Mouse (Mus musculus) stomach, postnatal 0 days (tissue): ENCODE measurements around the gene Lyrm9. TPM values are rescaled to one million over a fixed set of nuclear protein-coding genes. Genes with fewer than 3 reads are reported as not detected.
"Not testable (repeated sequence)": the region's sequence is repeated elsewhere in the genome, so short reads cannot be mapped to it uniquely, and the experiment has no call there.

Experiments
- ATAC-seq: fragments of 200-750 bp; cut with Nextera tagmentation; 2 replicates; pipeline ENCODE4 v1.8.0; 2017; ENCODE audit not compliant: low FRiP score, low TSS enrichment
- DNase-seq: peaks from one replicate; pipeline ENCODE4 v3.0.0-alpha.2; 2016; ENCODE audit warnings: low spot score
- H3K27ac ChIP-seq: fragments of 300-500 bp; sonication (generic); replicated peaks from 2 replicates; pipeline ENCODE4 v1.5.1; 2014; ENCODE audit warnings: mild to moderate bottlenecking, control low read depth
- H3K27me3 ChIP-seq: fragments of 300-500 bp; sonication (generic); 2 replicates; pipeline ENCODE4 v1.6.1; 2014; ENCODE audit warnings: low read length; ENCODE audit not compliant: control insufficient read depth, insufficient read depth
- H3K36me3 ChIP-seq: fragments of 300-500 bp; sonication (generic); 2 replicates; pipeline ENCODE4 v1.6.1; 2014; ENCODE audit warnings: low read length, mixed read lengths; ENCODE audit not compliant: control insufficient read depth, insufficient read depth
- H3K4me1 ChIP-seq: fragments of 300-500 bp; sonication (generic); replicated peaks from 2 replicates; pipeline ENCODE4 v1.6.1; 2014; ENCODE audit warnings: antibody characterized with exemption; ENCODE audit not compliant: control insufficient read depth, insufficient read depth
- H3K4me2 ChIP-seq: fragments of 300-500 bp; sonication (generic); replicated peaks from 2 replicates; pipeline ENCODE4 v1.6.1; 2014; ENCODE audit warnings: low read depth, mild to moderate bottlenecking, control low read depth, moderate library complexity
- H3K4me3 ChIP-seq: fragments of 300-500 bp; sonication (generic); 2 replicates; pipeline ENCODE4 v1.5.1; 2014; ENCODE audit warnings: low read depth, low read length, control low read depth
- H3K9ac ChIP-seq: fragments of 300-500 bp; sonication (generic); 2 replicates; pipeline ENCODE4 v1.6.1; 2014; ENCODE audit warnings: mild to moderate bottlenecking, low read length, control low read depth, mixed read lengths
- H3K9me3 ChIP-seq: fragments of 300-500 bp; sonication (generic); 2 replicates; pipeline ENCODE4 v1.6.1; 2016; ENCODE audit warnings: low read length; ENCODE audit not compliant: control insufficient read depth
- CTCF ChIP-seq: IDR thresholded peaks from 2 replicates; pipeline ENCODE4 v1.5.1; 2016; ENCODE audit warnings: antibody characterized with exemption, low read depth, mild to moderate bottlenecking, moderate library complexity
- EP300 ChIP-seq: optimal IDR thresholded peaks from 2 replicates; pipeline ENCODE3; 2016; ENCODE audit warnings: antibody characterized with exemption
- WGBS: fragments of 180-500 bp; shearing (Covaris S2); extraction: QIAGEN DNeasy Blood & Tissue Kit; methylation state at CpG from one replicate; pipeline ENCODE4 v1.1.7; 2014; 5-methylcytosine and 5-hydroxymethylcytosine counted together
- polyA plus RNA-seq: library from polyadenylated mRNA; unstranded; fragments of >200 nt; fragmentation: Nextera tagmentation; extraction: Ambion mirVana; gene quantifications from 2 replicates; pipeline ENCODE4 v1.2.1, GENCODE M21; 2015

The Lyrm9 gene
- polyA plus RNA-seq, 1 experiment from 2014 or later: 20.1 TPM

DNA sequence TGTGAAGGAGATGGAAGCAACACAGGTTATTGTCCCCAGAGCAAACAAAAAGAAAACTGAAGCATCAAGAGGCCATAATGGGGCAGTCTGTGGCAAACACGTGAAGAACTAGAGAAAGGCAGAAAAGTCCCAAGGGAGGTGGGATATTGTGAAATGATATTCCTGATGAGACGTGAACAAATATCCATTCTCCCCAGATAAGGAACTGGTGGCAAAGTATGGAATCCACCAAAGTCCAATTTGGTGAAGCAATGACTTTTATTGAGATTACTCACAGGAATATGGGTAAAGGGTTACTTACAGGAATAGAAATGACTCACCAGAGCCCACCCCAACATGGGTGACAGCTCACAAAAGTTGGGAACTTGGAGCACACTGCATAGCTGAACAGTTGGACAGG, 38.9 kb downstream of the Lyrm9 start:
- TF ChIP-seq CTCF (no peak), EP300 (no peak)
- H3K4me3 ChIP-seq: no peak overlapping the region
- WGBS: 76% methylated on average over 2 of the region's 2 CpGs
- H3K4me2 ChIP-seq: no peak overlapping the region
- H3K27me3 ChIP-seq: no peaks in the 10 kb centered on the region
- no peaks in the 10 kb centered on the region for H3K36me3 ChIP-seq
- H3K9me3 ChIP-seq: no peaks in the 10 kb centered on the region
- H3K9ac ChIP-seq: no peak overlapping the region
- H3K4me1 ChIP-seq: no peaks in the 10 kb centered on the region
- H3K27ac ChIP-seq: no peak overlapping the region
- ATAC-seq (no peak), DNase-seq (no peak)

GRCm38 (mm10) chr11:78866486-78866885, 40.1 kb downstream of the Lyrm9 start:
- DNase-seq (no peak), ATAC-seq (no peak)
- no peak overlapping the region for H3K9ac ChIP-seq
- H3K4me2 ChIP-seq: no peak overlapping the region
- no peaks in the 10 kb centered on the region for H3K4me1 ChIP-seq
- no peak overlapping the region for H3K27ac ChIP-seq
- H3K9me3 ChIP-seq: no peaks in the 10 kb centered on the region
- no peaks in the 10 kb centered on the region for H3K36me3 ChIP-seq
- no peaks in the 10 kb centered on the region for H3K27me3 ChIP-seq
- WGBS: 54% methylated on average over 3 of the region's 3 CpGs
- no peak overlapping the region for H3K4me3 ChIP-seq
- no peak for TF ChIP-seq EP300
- no peak for TF ChIP-seq CTCF

GRCm38 (mm10) chr11:78867696-78868095, 41.3 kb downstream of the Lyrm9 start:
- no peaks in the 10 kb centered on the region for H3K4me1 ChIP-seq
- H3K4me2 ChIP-seq: no peak overlapping the region
- DNase-seq (peak; percentile 57), ATAC-seq (peak; percentile 57; the same call in 1 of the 2 replicates)
- no peaks in the 10 kb centered on the region for H3K36me3 ChIP-seq
- H3K27ac ChIP-seq: no peak overlapping the region
- no peak overlapping the region for H3K4me3 ChIP-seq
- no peaks in the 10 kb centered on the region for H3K9me3 ChIP-seq
- no peak overlapping the region for H3K9ac ChIP-seq
- 43% methylated on average over 3 of the region's 3 CpGs for WGBS
- no peaks in the 10 kb centered on the region for H3K27me3 ChIP-seq
- TF ChIP-seq EP300 (no peak), CTCF (no peak)

GRCm38 (mm10) chr11:78869205-78869604, 42.8 kb downstream of the Lyrm9 start:
- not testable (repeated sequence) for H3K27me3 ChIP-seq, H3K9ac ChIP-seq, H3K4me1 ChIP-seq, H3K4me2 ChIP-seq, H3K9me3 ChIP-seq, H3K36me3 ChIP-seq, H3K27ac ChIP-seq, DNase-seq, ATAC-seq, H3K4me3 ChIP-seq
- 98% methylated on average over 8 of the region's 8 CpGs for WGBS
- peak; percentile 23; the same call in 1 of the 2 replicates for TF ChIP-seq CTCF

GRCm38 (mm10) chr11:78870891-78871290, 44.5 kb downstream of the Lyrm9 start:
- Histone ChIP-seq H3K4me2 (no peak overlapping the region), H3K9ac (no peak overlapping the region), H3K36me3 (no peaks in the 10 kb centered on the region), H3K4me1 (no peaks in the 10 kb centered on the region), H3K4me3 (no peak overlapping the region), H3K27me3 (no peaks in the 10 kb centered on the region), H3K9me3 (no peaks in the 10 kb centered on the region), H3K27ac (no peak overlapping the region)
- DNase-seq (peak; percentile 35), ATAC-seq (no peak)
- WGBS: 78% methylated on average over 4 of the region's 4 CpGs
- no peak for TF ChIP-seq EP300
- no peak for TF ChIP-seq CTCF

DNA sequence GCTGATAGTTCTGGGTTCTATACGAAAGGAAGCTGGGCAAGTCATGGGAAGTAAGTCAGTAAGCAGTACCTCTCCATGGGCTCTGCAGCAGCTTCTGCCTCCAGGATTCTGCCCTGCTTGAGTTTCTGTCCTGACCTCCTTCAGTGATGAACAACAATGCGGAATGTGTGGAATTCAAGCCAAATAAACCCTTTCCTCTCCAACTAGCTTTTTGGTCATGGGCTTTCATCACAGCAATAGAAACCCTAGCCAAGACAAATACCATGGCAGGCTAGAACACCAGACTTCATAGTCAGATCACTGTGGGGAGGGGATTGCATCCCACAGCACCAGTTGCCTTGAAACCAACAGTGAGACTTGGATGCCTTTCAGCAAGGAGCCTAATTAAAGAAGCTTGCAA, 46.4 kb downstream of the Lyrm9 start:
- no peak overlapping the region for H3K9ac ChIP-seq
- TF ChIP-seq CTCF (no peak), EP300 (no peak)
- H3K9me3 ChIP-seq: no peaks in the 10 kb centered on the region
- no peaks in the 10 kb centered on the region for H3K36me3 ChIP-seq
- no peak overlapping the region for H3K4me2 ChIP-seq
- no peak overlapping the region for H3K27ac ChIP-seq
- ATAC-seq (no peak), DNase-seq (no peak)
- no peaks in the 10 kb centered on the region for H3K27me3 ChIP-seq
- 41% methylated on average over 2 of the region's 2 CpGs for WGBS
- no peak overlapping the region for H3K4me3 ChIP-seq
- H3K4me1 ChIP-seq: no peaks in the 10 kb centered on the region
